Mouse (Mus musculus) heart, postnatal 0 days (tissue): ENCODE measurements at regions not wholly inside any gene's neighbourhood (a gene's known extent, or its start where the extent isn't known, plus 50 kb on each side); places are given as distances from the start of the nearest gene placed in this dataset.

Source experiments
- CTCF ChIP-seq: IDR thresholded peaks from 2 replicates; pipeline ENCODE4 v1.5.1; 2016; ENCODE audit warnings: antibody characterized with exemption, control low read depth, low read depth
- EP300 ChIP-seq: IDR thresholded peaks from 2 replicates; pipeline ENCODE4 v1.6.1; 2016; ENCODE audit warnings: antibody characterized with exemption, low read depth

DNA sequence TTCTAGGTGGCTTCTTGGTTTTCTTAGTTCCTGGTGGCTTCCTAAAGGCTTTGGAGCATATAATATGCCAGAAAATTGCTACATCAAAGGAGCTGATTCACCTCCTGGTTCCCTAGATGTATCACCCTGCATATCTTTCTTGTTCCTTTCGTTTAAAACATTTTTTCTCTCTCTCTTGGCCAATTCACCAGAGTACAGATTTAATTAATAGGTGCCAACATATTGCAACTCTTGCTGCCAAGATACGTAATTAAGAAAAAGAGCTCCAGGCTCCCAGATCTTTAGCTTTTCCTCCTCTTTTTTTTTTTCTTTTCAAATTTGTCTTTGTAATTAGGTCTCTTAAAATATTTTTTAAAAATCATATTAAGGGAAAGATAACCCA is 1714.4 kb upstream of the 5930422O12Rik start:
- TF ChIP-seq CTCF, result no peak
- TF ChIP-seq EP300, result no peak
